Mouse (Mus musculus): ENCODE measurements around the gene Upk1a. TPM values are rescaled to one million over a fixed set of nuclear protein-coding genes. Genes with fewer than 3 reads are reported as not detected.

The Upk1a gene
- 0.49 TPM in 1 of 2 replicates, not detected in the other for total RNA-seq (2017)

- no peak for ATAC-seq (ENCODE audit: extremely low read depth, insufficient number of reproducible peaks, low FRiP score, poor library complexity, severe bottlenecking)
Measured at GRCm38 (mm10) chr7:30612654-30613402, at the start of gene Upk1a. Upk1a (minus strand) TSS chr7:30612847.

GRCm38 (mm10) chr7:30649591-30650540 lies 37.2 kb upstream of the Upk1a start, which contains the start of gene Rbm42:
Rbm42 (minus strand) TSS chr7:30650317.
- peak; percentile 99 for ATAC-seq (ENCODE audit: extremely low read depth, insufficient number of reproducible peaks, low FRiP score, poor library complexity, severe bottlenecking)

GRCm38 (mm10) chr7:30639083-30639482 lies 26.4 kb upstream of the Upk1a start:
- ATAC-seq (ENCODE audit: extremely low read depth, insufficient number of reproducible peaks, low FRiP score, poor library complexity, severe bottlenecking) = no peak

- ATAC-seq (ENCODE audit: extremely low read depth, insufficient number of reproducible peaks, low FRiP score, poor library complexity, severe bottlenecking) = no peak
Measured at GRCm38 (mm10) chr7:30636395-30636794, 23.7 kb upstream of the Upk1a start.

GRCm38 (mm10) chr7:30635752-30636151 lies 23.1 kb upstream of the Upk1a start, which contains the start of gene Etv2:
Etv2 (minus strand) TSS chr7:30635852.
- ATAC-seq (ENCODE audit: extremely low read depth, insufficient number of reproducible peaks, low FRiP score, poor library complexity, severe bottlenecking) = no peak

GRCm38 (mm10) chr7:30634621-30635020 lies 22.0 kb upstream of the Upk1a start:
- ATAC-seq (ENCODE audit: extremely low read depth, insufficient number of reproducible peaks, low FRiP score, poor library complexity, severe bottlenecking) = peak; percentile 39; the same call in 1 of the 2 replicates

GRCm38 (mm10) chr7:30633762-30634412 lies 21.2 kb upstream of the Upk1a start:
- no peak for ATAC-seq (ENCODE audit: extremely low read depth, insufficient number of reproducible peaks, low FRiP score, poor library complexity, severe bottlenecking)

- ATAC-seq (ENCODE audit: extremely low read depth, insufficient number of reproducible peaks, low FRiP score, poor library complexity, severe bottlenecking) = no peak
Measured at GRCm38 (mm10) chr7:30629013-30629412, 16.4 kb upstream of the Upk1a start.

- no peak for ATAC-seq (ENCODE audit: extremely low read depth, insufficient number of reproducible peaks, low FRiP score, poor library complexity, severe bottlenecking)
Measured at GRCm38 (mm10) chr7:30626647-30627046, 14.0 kb upstream of the Upk1a start.

GRCm38 (mm10) chr7:30625530-30626384 lies 13.1 kb upstream of the Upk1a start, which contains the start of gene Cox6b1:
Cox6b1 (minus strand) TSS chr7:30626151.
- peak; percentile 98 for ATAC-seq (ENCODE audit: extremely low read depth, insufficient number of reproducible peaks, low FRiP score, poor library complexity, severe bottlenecking)

GRCm38 (mm10) chr7:30619202-30619601 lies 6.6 kb upstream of the Upk1a start:
- ATAC-seq (ENCODE audit: extremely low read depth, insufficient number of reproducible peaks, low FRiP score, poor library complexity, severe bottlenecking) = 0 out of 2 replicates have a peak, but pooled peaks have one; percentile 26

- ATAC-seq (ENCODE audit: extremely low read depth, insufficient number of reproducible peaks, low FRiP score, poor library complexity, severe bottlenecking) = no peak
Measured at GRCm38 (mm10) chr7:30618658-30619057, 6.0 kb upstream of the Upk1a start.

- no peak for ATAC-seq (ENCODE audit: extremely low read depth, insufficient number of reproducible peaks, low FRiP score, poor library complexity, severe bottlenecking)
Measured at GRCm38 (mm10) chr7:30615049-30615760, 2.6 kb upstream of the Upk1a start.

- ATAC-seq (ENCODE audit: extremely low read depth, insufficient number of reproducible peaks, low FRiP score, poor library complexity, severe bottlenecking) = no peak
Measured at GRCm38 (mm10) chr7:30614454-30614853, 1.8 kb upstream of the Upk1a start.

GRCm38 (mm10) chr7:30613529-30614112 lies 974 bp upstream of the Upk1a start:
- ATAC-seq (ENCODE audit: extremely low read depth, insufficient number of reproducible peaks, low FRiP score, poor library complexity, severe bottlenecking) = peak; percentile 67; the same call in 1 of the 2 replicates

GRCm38 (mm10) chr7:30610043-30610442 lies 2.6 kb downstream of the Upk1a start:
- ATAC-seq (ENCODE audit: extremely low read depth, insufficient number of reproducible peaks, low FRiP score, poor library complexity, severe bottlenecking) = no peak

- no peak for ATAC-seq (ENCODE audit: extremely low read depth, insufficient number of reproducible peaks, low FRiP score, poor library complexity, severe bottlenecking)
Measured at GRCm38 (mm10) chr7:30608476-30608875, 4.2 kb downstream of the Upk1a start.
